Mouse (Mus musculus): ENCODE measurements at regions not wholly inside any gene's neighbourhood (a gene's known extent, or its start where the extent isn't known, plus 50 kb on each side); places are given as distances from the start of the nearest gene placed in this dataset.
A peak's percentile ranks its signal among the peaks of the same experiment; 100 is the strongest.
"Not testable (repeated sequence)": the region's sequence is repeated elsewhere in the genome, so short reads cannot be mapped to it uniquely, and the experiment has no call there.

- no peak for DNase-seq (ENCODE audit: low read depth, low spot score)
Observed at GRCm38 (mm10) chr9:4994549-4995141, 198.6 kb upstream of the Gria4 start.

GRCm38 (mm10) chr9:4979401-4979800 is 183.4 kb upstream of the Gria4 start:
- DNase-seq (ENCODE audit: low read depth, low spot score): not testable (repeated sequence)

- peak; percentile 7 for DNase-seq (ENCODE audit: low read depth, low spot score)
Observed at GRCm38 (mm10) chr9:4977537-4977936, 181.5 kb upstream of the Gria4 start.

GRCm38 (mm10) chr9:4975073-4975472 is 179.0 kb upstream of the Gria4 start:
- no peak for DNase-seq (ENCODE audit: low read depth, low spot score)

- not testable (repeated sequence) for DNase-seq (ENCODE audit: low read depth, low spot score)
Observed at GRCm38 (mm10) chr9:4931861-4932260, 135.8 kb upstream of the Gria4 start.

GRCm38 (mm10) chr9:4930362-4930761 is 134.3 kb upstream of the Gria4 start:
- DNase-seq (ENCODE audit: low read depth, low spot score): no peak

- DNase-seq (ENCODE audit: low read depth, low spot score): peak; percentile 16
Observed at GRCm38 (mm10) chr9:4910543-4910942, 114.5 kb upstream of the Gria4 start.

- DNase-seq (ENCODE audit: low read depth, low spot score): no peak
Observed at GRCm38 (mm10) chr9:4885479-4885878, 89.4 kb upstream of the Gria4 start.
